Mouse (Mus musculus) stomach, postnatal 0 days (tissue): Measurements from ENCODE around the gene Sirt2.

Experiments used
- CTCF ChIP-seq: IDR thresholded peaks from 2 replicates; pipeline ENCODE4 v1.5.1; 2016; ENCODE audit warnings: antibody characterized with exemption, low read depth, mild to moderate bottlenecking, moderate library complexity
- EP300 ChIP-seq: optimal IDR thresholded peaks from 2 replicates; pipeline ENCODE3; 2016; ENCODE audit warnings: antibody characterized with exemption

DNA sequence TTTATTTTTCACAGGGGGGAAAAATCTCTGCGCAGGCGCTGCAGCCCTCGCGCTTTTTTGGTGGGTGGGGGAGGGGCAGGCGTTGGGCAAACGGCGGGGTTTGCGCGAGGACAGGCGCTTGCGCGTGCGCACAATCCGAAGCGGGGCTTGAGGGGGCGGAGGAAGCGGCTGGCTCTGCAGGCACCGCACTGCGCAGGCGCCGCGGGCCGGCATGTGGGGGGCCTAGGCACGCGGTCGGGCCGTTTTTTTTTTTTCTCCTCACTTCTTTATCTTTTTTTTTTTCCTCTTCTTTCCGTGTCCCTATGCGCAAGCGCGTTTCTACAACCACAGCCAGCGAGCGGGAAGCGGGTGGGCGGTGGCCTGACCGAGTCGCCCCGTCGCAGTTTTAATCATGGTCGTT is 44.7 kb downstream of the Sirt2 start:
- TF ChIP-seq CTCF (no peak), EP300 (no peak)
